Mouse (Mus musculus) liver, postnatal 0 days (tissue): ENCODE results near the gene Zfp513. TPM values are rescaled to one million over a fixed set of nuclear protein-coding genes. Genes with fewer than 3 reads are reported as not detected.
A peak's percentile ranks its signal among the peaks of the same experiment; 100 is the strongest.
"Not testable (repeated sequence)": the region's sequence is repeated elsewhere in the genome, so short reads cannot be mapped to it uniquely, and the experiment has no call there.

Experiments used
- ATAC-seq: fragments of 200-750 bp; cut with Nextera tagmentation; 2 replicates; pipeline ENCODE4 v1.8.0; 2017; ENCODE audit warnings: mild to moderate bottlenecking, moderate library complexity
- DNase-seq: peaks from one replicate; pipeline ENCODE4 v3.0.0-alpha.2; 2016
- H3K27ac ChIP-seq: fragments of 300-500 bp; sonication (generic); 2 replicates; pipeline ENCODE4 v1.5.1; 2014; ENCODE audit warnings: antibody characterized with exemption, moderate library complexity, mild to moderate bottlenecking, low read depth
- H3K27me3 ChIP-seq: fragments of 300-500 bp; sonication (generic); 2 replicates; pipeline ENCODE4 v1.6.1; 2014; ENCODE audit warnings: low read length, control low read depth, mixed read lengths; ENCODE audit not compliant: insufficient read depth
- H3K36me3 ChIP-seq: fragments of 300-500 bp; sonication (generic); replicated peaks from 2 replicates; pipeline ENCODE4 v1.6.1; 2014; ENCODE audit warnings: mild to moderate bottlenecking, control low read depth, low read length, moderate library complexity, mixed read lengths; ENCODE audit not compliant: insufficient read depth
- H3K4me1 ChIP-seq: fragments of 300-500 bp; sonication (generic); 2 replicates; pipeline ENCODE4 v1.6.1; 2014; ENCODE audit warnings: antibody characterized with exemption, mild to moderate bottlenecking, control low read depth; ENCODE audit not compliant: insufficient read depth
- H3K4me2 ChIP-seq: fragments of 300-500 bp; sonication (generic); 2 replicates; pipeline ENCODE4 v1.6.1; 2014; ENCODE audit warnings: low read depth, mild to moderate bottlenecking, low read length, moderate library complexity, mixed read lengths
- H3K4me3 ChIP-seq: fragments of 300-500 bp; sonication (generic); 2 replicates; pipeline ENCODE4 v1.5.1; 2014; ENCODE audit warnings: low read depth, low read length
- H3K9ac ChIP-seq: fragments of 300-500 bp; sonication (generic); replicated peaks from 2 replicates; pipeline ENCODE4 v1.6.1; 2014; ENCODE audit warnings: mild to moderate bottlenecking, moderate library complexity
- H3K9me3 ChIP-seq: fragments of 300-500 bp; sonication (generic); 2 replicates; pipeline ENCODE4 v1.6.1; 2016; ENCODE audit warnings: mild to moderate bottlenecking, control low read depth, low read length, mixed read lengths
- CTCF ChIP-seq: sonication (generic); IDR thresholded peaks from 2 replicates; pipeline ENCODE4 v1.5.1; 2016; ENCODE audit warnings: antibody characterized with exemption, low read depth
- EP300 ChIP-seq: IDR thresholded peaks from 2 replicates; pipeline ENCODE4 v1.6.1; 2016; ENCODE audit warnings: antibody characterized with exemption, low read depth, mild to moderate bottlenecking
- WGBS: fragments of 180-500 bp; shearing (Covaris S2); extraction: QIAGEN DNeasy Blood & Tissue Kit; methylation state at CpG from one replicate; pipeline ENCODE4 v1.1.7; 2014; ENCODE audit not compliant: insufficient replicate concordance; 5-methylcytosine and 5-hydroxymethylcytosine counted together
- polyA plus RNA-seq: library from polyadenylated mRNA; unstranded; fragments of >200 nt; fragmentation: Nextera tagmentation; extraction: Ambion mirVana; gene quantifications from 2 replicates; pipeline ENCODE4 v1.2.1, GENCODE M21; 2015

Gene Zfp513
- polyA plus RNA-seq, 1 experiment from 2014 or later = 2.9 TPM

- Histone ChIP-seq H3K4me1 (peaks cover 16% of the 10 kb centered on the region), H3K9me3 (no peaks in the 10 kb centered on the region), H3K4me2 (peak overlapping the region; percentile 87), H3K27ac (peak overlapping the region; percentile 94), H3K27me3 (no peaks in the 10 kb centered on the region), H3K9ac (peak overlapping the region; percentile 88), H3K36me3 (no peaks in the 10 kb centered on the region), H3K4me3 (peak overlapping the region; percentile 83)
- DNase-seq = no peak
- TF ChIP-seq EP300 (no peak), CTCF (peak; percentile 31)
- peak; percentile 57 for ATAC-seq
- under 1% methylated on average over 38 of the region's 40 CpGs for WGBS
Observed at GRCm38 (mm10) chr5:31219911-31220447, 17.9 kb upstream of the Zfp513 start.

GRCm38 (mm10) chr5:31219474-31219873, 17.4 kb upstream of the Zfp513 start:
- Histone ChIP-seq H3K9me3 (no peaks in the 10 kb centered on the region), H3K27me3 (no peaks in the 10 kb centered on the region), H3K4me1 (peaks cover 16% of the 10 kb centered on the region), H3K4me2 (peak overlapping the region; percentile 87), H3K36me3 (no peaks in the 10 kb centered on the region), H3K9ac (peak overlapping the region; percentile 88), H3K27ac (peak overlapping the region; percentile 94), H3K4me3 (peak overlapping the region; percentile 83)
- ATAC-seq (no peak), DNase-seq (no peak)
- WGBS = 2% methylated on average over 11 of the region's 11 CpGs
- no peak for TF ChIP-seq CTCF
- TF ChIP-seq EP300 = no peak

- DNase-seq (peak; percentile 27), ATAC-seq (no peak)
- no peaks in the 10 kb centered on the region for H3K27me3 ChIP-seq
- H3K9me3 ChIP-seq = no peaks in the 10 kb centered on the region
- H3K27ac ChIP-seq = peak overlapping the region; percentile 94; the same call in 1 of the 2 replicates
- peak overlapping the region; percentile 87 for H3K4me2 ChIP-seq
- WGBS = 5% methylated on average over 2 of the region's 2 CpGs
- no peaks in the 10 kb centered on the region for H3K36me3 ChIP-seq
- peak overlapping the region; percentile 83 for H3K4me3 ChIP-seq
- H3K4me1 ChIP-seq = peaks cover 16% of the 10 kb centered on the region
- no peak for TF ChIP-seq EP300
- TF ChIP-seq CTCF = peak; percentile 54
- peak overlapping the region; percentile 88 for H3K9ac ChIP-seq
Observed at GRCm38 (mm10) chr5:31219070-31219469, 17.0 kb upstream of the Zfp513 start.

- Histone ChIP-seq H3K36me3 (no peaks in the 10 kb centered on the region), H3K27ac (0 out of 2 replicates have a peak overlapping the region, but pooled peaks have one; percentile 94), H3K4me2 (peak overlapping the region; percentile 87), H3K4me3 (peak overlapping the region; percentile 83; the same call in 1 of the 2 replicates), H3K4me1 (peaks cover 16% of the 10 kb centered on the region), H3K9me3 (no peaks in the 10 kb centered on the region), H3K9ac (no peak overlapping the region), H3K27me3 (no peaks in the 10 kb centered on the region)
- TF ChIP-seq CTCF (peak; percentile 47), EP300 (0 out of 2 replicates have a peak, but pooled peaks have one; percentile 25)
- ATAC-seq (peak; percentile 7; the same call in 1 of the 2 replicates), DNase-seq (peak; percentile 59)
- WGBS = 30% methylated on average over 7 of the region's 7 CpGs
Observed at GRCm38 (mm10) chr5:31218294-31218693, 16.2 kb upstream of the Zfp513 start.

- peaks cover 16% of the 10 kb centered on the region for H3K4me1 ChIP-seq
- H3K36me3 ChIP-seq, H3K27me3 ChIP-seq, DNase-seq, H3K9me3 ChIP-seq, H3K9ac ChIP-seq, H3K27ac ChIP-seq, H3K4me2 ChIP-seq, ATAC-seq, H3K4me3 ChIP-seq: not testable (repeated sequence)
- WGBS = 79% methylated on average over 6 of the region's 6 CpGs
- peak; percentile 20; the same call in 1 of the 2 replicates for TF ChIP-seq CTCF
Observed at GRCm38 (mm10) chr5:31216554-31216953, 14.5 kb upstream of the Zfp513 start.

GRCm38 (mm10) chr5:31204421-31204820, 2.3 kb upstream of the Zfp513 start:
- no peak for TF ChIP-seq CTCF
- TF ChIP-seq EP300 = no peak
- peaks cover 3% of the 10 kb centered on the region; the same call in 1 of the 2 replicates for H3K9me3 ChIP-seq
- 87% methylated on average over 6 of the region's 6 CpGs for WGBS
- peaks cover 19% of the 10 kb centered on the region for H3K4me1 ChIP-seq
- no peaks in the 10 kb centered on the region for H3K27me3 ChIP-seq
- ATAC-seq (no peak), DNase-seq (no peak)
- H3K36me3 ChIP-seq = peaks cover 64% of the 10 kb centered on the region
- no peak overlapping the region for H3K27ac ChIP-seq
- no peak overlapping the region for H3K4me3 ChIP-seq
- H3K4me2 ChIP-seq = no peak overlapping the region
- H3K9ac ChIP-seq = no peak overlapping the region
